Mouse (Mus musculus): ENCODE results near the gene Rpp14. TPM values are rescaled to one million over a fixed set of nuclear protein-coding genes. Genes with fewer than 3 reads are reported as not detected.
"Not testable (repeated sequence)": the region's sequence is repeated elsewhere in the genome, so short reads cannot be mapped to it uniquely, and the experiment has no call there.

Gene Rpp14
- total RNA-seq, 2 experiments from 2014 or later, result 33.3 to 33.8 TPM

GRCm38 (mm10) chr14:8108047-8108446 lies 27.9 kb downstream of the Rpp14 start:
- DNase-seq (ENCODE audit: low spot score in 2 of 2), result no peak
- intact Hi-C loops (cut with DNase I), result no loop called here

GRCm38 (mm10) chr14:8108976-8109375 lies 28.8 kb downstream of the Rpp14 start:
- intact Hi-C loops (cut with DNase I), result no loop called here

GRCm38 (mm10) chr14:8111545-8111944 lies 31.4 kb downstream of the Rpp14 start:
- intact Hi-C loops (cut with DNase I), result no loop called here
- DNase-seq (ENCODE audit: low spot score in 2 of 2), result no peak

More at GRCm38 (mm10) chr14:8108976-8109375, 28.8 kb downstream of the Rpp14 start:
- no peak for DNase-seq (ENCODE audit: low spot score in 2 of 2)

- DNase-seq (ENCODE audit: low spot score in 2 of 2), result no peak
- intact Hi-C loops (cut with DNase I), result no loop called here
Observed at GRCm38 (mm10) chr14:8112036-8112435, 31.9 kb downstream of the Rpp14 start.

- intact Hi-C loops (cut with DNase I), result loop anchor here (2.0 kb wide), 1 partner anchor 17 kb away; no protein-coding TSS in a partner anchor
- DNase-seq (ENCODE audit: low spot score in 2 of 2), result no peak
Observed at GRCm38 (mm10) chr14:8113616-8114015, 33.4 kb downstream of the Rpp14 start.

GRCm38 (mm10) chr14:8114306-8114705 lies 34.1 kb downstream of the Rpp14 start:
- intact Hi-C loops (cut with DNase I), result loop anchor here (2.0 kb wide), 1 partner anchor 18 kb away; no protein-coding TSS in a partner anchor
- no peak for DNase-seq (ENCODE audit: low spot score in 2 of 2)

GRCm38 (mm10) chr14:8114756-8115155 lies 34.6 kb downstream of the Rpp14 start:
- intact Hi-C loops (cut with DNase I), result loop anchor here (2.0 kb wide), 1 partner anchor 18 kb away; no protein-coding TSS in a partner anchor
- no peak for DNase-seq (ENCODE audit: low spot score in 2 of 2)

GRCm38 (mm10) chr14:8115772-8116171 lies 35.6 kb downstream of the Rpp14 start:
- intact Hi-C loops (cut with DNase I), result loop anchor here (2.0 kb wide), 1 partner anchor 19 kb away; no protein-coding TSS in a partner anchor
- DNase-seq (ENCODE audit: low spot score in 2 of 2), result no peak

GRCm38 (mm10) chr14:8117371-8117770 lies 37.2 kb downstream of the Rpp14 start:
- peak in 1 of 2 experiments; percentile 32 for DNase-seq (ENCODE audit: low spot score in 2 of 2)
- intact Hi-C loops (cut with DNase I), result no loop called here

- intact Hi-C loops (cut with DNase I), result no loop called here
- DNase-seq (ENCODE audit: low spot score in 2 of 2), result no peak
Observed at GRCm38 (mm10) chr14:8119454-8119853, 39.3 kb downstream of the Rpp14 start.

- DNase-seq (ENCODE audit: low spot score in 2 of 2), result no peak
- intact Hi-C loops (cut with DNase I), result no loop called here
Observed at GRCm38 (mm10) chr14:8119904-8120303, 39.7 kb downstream of the Rpp14 start.

- no peak for DNase-seq (ENCODE audit: low spot score in 2 of 2)
- intact Hi-C loops (cut with DNase I), result no loop called here
Observed at GRCm38 (mm10) chr14:8123141-8123540, 43.0 kb downstream of the Rpp14 start.

GRCm38 (mm10) chr14:8123611-8124010 lies 43.4 kb downstream of the Rpp14 start:
- DNase-seq (ENCODE audit: low spot score in 2 of 2); intact Hi-C loops (cut with DNase I): not testable (repeated sequence)

GRCm38 (mm10) chr14:8124046-8124881 lies 44.1 kb downstream of the Rpp14 start:
- intact Hi-C loops (cut with DNase I), result no loop called here
- no peak for DNase-seq (ENCODE audit: low spot score in 2 of 2)

- intact Hi-C loops (cut with DNase I), result no loop called here
- DNase-seq (ENCODE audit: low spot score in 2 of 2), result no peak
Observed at GRCm38 (mm10) chr14:8127971-8128370, 47.8 kb downstream of the Rpp14 start.

GRCm38 (mm10) chr14:8132789-8133188 lies 52.6 kb downstream of the Rpp14 start:
- intact Hi-C loops (cut with DNase I), result no loop called here
- DNase-seq (ENCODE audit: low spot score in 2 of 2), result peak in 1 of 2 experiments; percentile 31

GRCm38 (mm10) chr14:8134234-8134633 lies 54.1 kb downstream of the Rpp14 start:
- DNase-seq (ENCODE audit: low spot score in 2 of 2), result no peak
- intact Hi-C loops (cut with DNase I), result no loop called here

- intact Hi-C loops (cut with DNase I), result loop anchor here (1.0 kb wide), 1 partner anchor 17 kb away; no protein-coding TSS in a partner anchor
- DNase-seq (ENCODE audit: low spot score in 2 of 2), result peak; percentile 49 to 91
Observed at GRCm38 (mm10) chr14:8135130-8135529, 55.0 kb downstream of the Rpp14 start.

- peak in 1 of 2 experiments; percentile 39 for DNase-seq (ENCODE audit: low spot score in 2 of 2)
- intact Hi-C loops (cut with DNase I), result no loop called here
Observed at GRCm38 (mm10) chr14:8139724-8140710, 59.9 kb downstream of the Rpp14 start.

- intact Hi-C loops (cut with DNase I), result no loop called here
- no peak for DNase-seq (ENCODE audit: low spot score in 2 of 2)
Observed at GRCm38 (mm10) chr14:8141131-8141530, 61.0 kb downstream of the Rpp14 start.
